ENCODE assay signal across 27 mouse cellular contexts in the genomic region with DNA sequence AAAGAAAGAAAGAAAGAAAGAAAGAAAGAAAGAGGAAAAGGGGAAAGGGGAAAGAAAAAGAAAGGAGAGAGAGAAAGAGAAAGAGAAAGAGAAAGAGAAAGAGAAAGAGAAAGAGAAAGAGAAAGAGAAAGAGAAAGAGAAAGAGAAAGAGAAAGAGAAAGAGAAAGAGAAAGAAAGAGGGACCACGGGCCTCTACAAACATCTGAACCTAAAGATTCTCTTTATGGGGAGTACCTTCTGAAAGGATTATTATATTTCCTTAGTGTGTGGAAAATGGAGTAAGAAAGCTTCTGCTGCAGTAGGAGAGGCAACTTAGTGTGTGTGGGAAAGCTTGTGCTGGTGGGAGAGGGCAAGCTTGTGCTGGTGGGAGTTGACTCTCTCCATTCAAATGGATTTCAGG.
"Had no signal": no experiment of that assay in that cellular context is flagged by ENCODE, and none has a peak within 500 bp of the region (broad histone marks: within the 10 kb centered on the region; RNA-seq: fewer than 3 reads in every experiment).

No protein-coding gene starts in this region.

- H3K4me3 ChIP-seq: embryonic facial prominence, embryonic 10.5 days; embryonic facial prominence, embryonic 12.5 days; embryonic facial prominence, embryonic 13.5 days; embryonic facial prominence, embryonic 15.5 days; erythroblast, embryonic 14.5 days; forebrain, embryonic 10.5 days; forebrain, embryonic 12.5 days; forebrain, embryonic 13.5 days; forebrain, embryonic 15.5 days; gastrocnemius, adult 2 months; heart, adult 2 months had no signal

- DNase-seq: cerebellum, adult 8-10 months; cerebellum, adult 9-10 months; cerebellum, adult 9-11 months; cerebellum, postnatal 10 days; cerebellum, postnatal 14 days; cerebellum, postnatal 25 days; cerebellum, postnatal 36 days; embryo, embryonic 11 days; forebrain, postnatal 0 days; gastrocnemius, adult 2 months; gastrocnemius, postnatal 10 days; gastrocnemius, postnatal 14 days; gastrocnemius, postnatal 25 days; gastrocnemius, postnatal 36 days; heart, adult 11 months; heart, adult 18-20 months; heart, adult 2 months had no signal

- H3K27me3 ChIP-seq: embryonic facial prominence, embryonic 12.5 days; embryonic facial prominence, embryonic 13.5 days; embryonic facial prominence, embryonic 15.5 days; forebrain, embryonic 12.5 days; forebrain, embryonic 13.5 days; forebrain, embryonic 15.5 days had no signal

- H3K27ac ChIP-seq: embryonic facial prominence, embryonic 10.5 days; embryonic facial prominence, embryonic 12.5 days; embryonic facial prominence, embryonic 13.5 days; embryonic facial prominence, embryonic 15.5 days; forebrain, embryonic 10.5 days; forebrain, embryonic 12.5 days; forebrain, embryonic 13.5 days; forebrain, embryonic 15.5 days; gastrocnemius, adult 2 months; heart, adult 2 months had no signal

- H3K9ac ChIP-seq: embryonic facial prominence, embryonic 12.5 days; embryonic facial prominence, embryonic 13.5 days; embryonic facial prominence, embryonic 15.5 days; forebrain, embryonic 12.5 days; forebrain, embryonic 13.5 days; forebrain, embryonic 15.5 days; forebrain, postnatal 0 days had no signal

- H3K4me1 ChIP-seq: embryonic facial prominence, embryonic 10.5 days; embryonic facial prominence, embryonic 12.5 days; embryonic facial prominence, embryonic 13.5 days; embryonic facial prominence, embryonic 15.5 days; forebrain, embryonic 10.5 days; forebrain, embryonic 12.5 days; forebrain, embryonic 13.5 days; forebrain, embryonic 15.5 days had no signal

- H3K9me3 ChIP-seq: embryonic facial prominence, embryonic 10.5 days; embryonic facial prominence, embryonic 12.5 days; embryonic facial prominence, embryonic 13.5 days; embryonic facial prominence, embryonic 15.5 days; forebrain, embryonic 10.5 days; forebrain, embryonic 12.5 days; forebrain, embryonic 13.5 days; forebrain, embryonic 15.5 days had no signal

- H3K4me2 ChIP-seq: embryonic facial prominence, embryonic 12.5 days; embryonic facial prominence, embryonic 13.5 days; embryonic facial prominence, embryonic 15.5 days; forebrain, embryonic 12.5 days; forebrain, embryonic 13.5 days; forebrain, embryonic 15.5 days had no signal

- ATAC-seq: forebrain, embryonic 13.5 days; forebrain, embryonic 15.5 days; forebrain, embryonic 16.5 days; forebrain, postnatal 0 days had no signal

- H3K36me3 ChIP-seq: embryonic facial prominence, embryonic 10.5 days; embryonic facial prominence, embryonic 12.5 days; embryonic facial prominence, embryonic 13.5 days; embryonic facial prominence, embryonic 15.5 days; forebrain, embryonic 10.5 days; forebrain, embryonic 12.5 days; forebrain, embryonic 15.5 days had no signal
